Mouse (Mus musculus) CH12.LX (cell line): ENCODE data around the gene Ppp1r35. TPM values are rescaled to one million over a fixed set of nuclear protein-coding genes. Genes with fewer than 3 reads are reported as not detected.

Experiments
- DNase-seq: peaks from one replicate; pipeline ENCODE4 v3.0.0-alpha.2; 2013; ENCODE audit errors: extremely low read depth
- H3K27ac ChIP-seq: 2 replicates; pipeline ENCODE4 v1.5.1; 2012; ENCODE audit warnings: low read depth, mild to moderate bottlenecking, control low read depth, moderate library complexity; ENCODE audit not compliant: insufficient read depth
- H3K27me3 ChIP-seq: replicated peaks from 2 replicates; pipeline ENCODE3; 2012; ENCODE audit warnings: inconsistent platforms
- H3K36me3 ChIP-seq, 2 experiments: replicated peaks in 1 of 2; 2 replicates each; pipeline versions ENCODE3 to v1.6.1; 2012; ENCODE audit warnings: inconsistent platforms in 1 of 2, low read length in 1 of 2, mild to moderate bottlenecking in 1 of 2, mixed read lengths in 1 of 2, moderate library complexity in 1 of 2; ENCODE audit not compliant: control insufficient read depth in 1 of 2, insufficient read depth in 1 of 2
- H3K4me1 ChIP-seq, 2 experiments: 2 replicates each; pipeline ENCODE4 v1.6.1; 2012; ENCODE audit warnings: inconsistent platforms in 1 of 2, moderate library complexity in 1 of 2; ENCODE audit not compliant: insufficient read depth in 2 of 2, control insufficient read depth in 1 of 2
- H3K4me2 ChIP-seq: 2 replicates; pipeline ENCODE4 v1.6.1; 2012; ENCODE audit warnings: low read depth, mild to moderate bottlenecking, control low read depth; ENCODE audit not compliant: poor library complexity, insufficient read depth, severe bottlenecking
- H3K4me3 ChIP-seq, 3 experiments: fragments of 150-350 bp in 1 of 3; sonication (generic) in 1 of 3; replicated peaks in 1 of 3; 2 replicates each; pipeline versions ENCODE3 to v1.5.1; 2011 to 2012; ENCODE audit warnings: low read depth in 2 of 3, low read length in 2 of 3, mild to moderate bottlenecking in 2 of 3, moderate library complexity in 2 of 3, control low read depth in 1 of 3, improper control_type of control experiment in 1 of 3, inconsistent platforms in 1 of 3, mixed read lengths in 1 of 3; ENCODE audit not compliant: poor library complexity in 1 of 3
- H3K79me2 ChIP-seq: replicated peaks from 2 replicates; pipeline ENCODE4 v1.6.1; 2012; ENCODE audit warnings: mild to moderate bottlenecking, moderate library complexity; ENCODE audit not compliant: control insufficient read depth, poor library complexity, insufficient read depth, severe bottlenecking; ENCODE audit errors: extremely low read depth
- H3K9ac ChIP-seq: 2 replicates; pipeline ENCODE4 v1.6.1; 2012; ENCODE audit warnings: low read depth, mild to moderate bottlenecking, control low read depth, moderate library complexity; ENCODE audit not compliant: insufficient read depth
- H3K9me3 ChIP-seq: replicated peaks from 2 replicates; pipeline ENCODE3; 2012; ENCODE audit warnings: low read length, inconsistent platforms, mixed read lengths
- BHLHE40 ChIP-seq: IDR thresholded peaks from 2 replicates; pipeline ENCODE4 v1.6.1; 2011; ENCODE audit warnings: mild to moderate bottlenecking, low read depth, low read length, improper control_type of control experiment
- CHD2 ChIP-seq: IDR thresholded peaks from 2 replicates; pipeline ENCODE4 v1.6.1; 2011; ENCODE audit warnings: low read length, improper control_type of control experiment
- CTCF ChIP-seq, 2 experiments: IDR thresholded peaks in 1 of 2; conservative IDR thresholded peaks in 1 of 2; 2 replicates each; pipeline ENCODE4 v1.5.1; 2011 to 2012; ENCODE audit warnings: low read depth in 2 of 2, low read length in 2 of 2, improper control_type of control experiment in 1 of 2, inconsistent platforms in 1 of 2, mild to moderate bottlenecking in 1 of 2, moderate library complexity in 1 of 2
- ELF1 ChIP-seq: IDR thresholded peaks from 2 replicates; pipeline ENCODE4 v1.6.1; 2014; ENCODE audit warnings: low read depth, mild to moderate bottlenecking, inconsistent platforms, low read length, improper control_type of control experiment
- MAZ ChIP-seq: IDR thresholded peaks from 2 replicates; pipeline ENCODE4 v1.6.1; 2012; ENCODE audit warnings: low read depth, mild to moderate bottlenecking, inconsistent platforms, low read length, improper control_type of control experiment, moderate library complexity
- MXI1 ChIP-seq: IDR thresholded peaks from 2 replicates; pipeline ENCODE4 v1.6.1; 2011; ENCODE audit warnings: mild to moderate bottlenecking, low read depth, low read length, improper control_type of control experiment
- RAD21 ChIP-seq: IDR thresholded peaks from 2 replicates; pipeline ENCODE4 v1.6.1; 2011; ENCODE audit warnings: low read depth, mild to moderate bottlenecking, low read length, improper control_type of control experiment, moderate library complexity
- SIN3A ChIP-seq: IDR thresholded peaks from 2 replicates; pipeline ENCODE4 v1.6.1; 2012; ENCODE audit warnings: low read length, improper control_type of control experiment, inconsistent platforms
- dilution Hi-C: fragments of 300-500 bp; cut with MboI; formaldehyde crosslinking; loops from 2 replicates; pipeline ENCODE4 v1.14.3; 2020; ENCODE audit warnings: low sequenced_read_pairs; ENCODE audit not compliant: extremely low pct_unique_long_range_greater_than_20kb, extremely low pct_ligation_motif_present
- in situ Hi-C: fragments of 300-500 bp; cut with MboI; formaldehyde crosslinking; loops from 3 replicates; pipeline ENCODE4 v1.14.3; 2019; ENCODE audit warnings: low sequenced_read_pairs, low pct_ligation_motif_present, low pct_unique_long_range_greater_than_20kb, mixed read lengths
- polyA plus RNA-seq: library from polyadenylated mRNA; unstranded; fragments of >175 nt; gene quantifications from 2 replicates; pipeline ENCODE4 v1.2.1, GENCODE M21; 2012; ENCODE audit warnings: low read depth; ENCODE audit not compliant: insufficient read length
- total RNA-seq, 2 experiments: library from RNA; depleted of rRNA; stranded (reverse); fragments of 300-350 nt in 1 of 2; fragments of >200 nt in 1 of 2; gene quantifications; 2 replicates each; pipeline ENCODE4 v1.2.3; 2012 to 2014

The Ppp1r35 gene
- total and polyA plus RNA-seq, 3 experiments = 17.3 to 34.6 (median 23.3) TPM

DNA sequence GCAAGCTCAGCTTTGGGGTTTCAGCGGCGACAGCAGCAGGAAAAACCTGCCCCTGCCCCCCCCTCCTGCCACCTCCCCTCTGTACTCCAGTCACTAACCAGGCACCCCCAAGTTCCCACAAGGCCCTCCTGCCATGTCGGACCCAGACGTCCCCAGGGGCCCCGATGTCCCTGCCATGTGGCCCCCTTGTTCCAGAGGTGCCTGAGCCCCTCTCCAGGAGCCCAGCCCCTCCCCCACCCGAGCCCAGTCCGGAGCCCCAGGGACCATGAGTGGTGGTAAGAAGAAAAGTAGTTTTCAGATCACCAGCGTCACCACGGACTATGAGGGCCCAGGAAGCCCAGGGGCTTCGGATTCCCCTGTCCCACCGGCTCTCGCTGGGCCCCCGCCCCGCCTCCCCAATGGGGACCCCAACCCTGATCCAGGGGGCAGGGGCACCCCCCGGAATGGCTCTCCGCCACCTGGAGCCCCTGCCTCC, 31.8 kb upstream of the Ppp1r35 start:
- dilution Hi-C loops (no loop called here), in situ Hi-C loops (no loop called here)
- Histone ChIP-seq H3K4me2 (peak overlapping the region; percentile 72), H3K9me3 (no peaks in the 10 kb centered on the region), H3K27ac (peak overlapping the region; percentile 63), H3K36me3 (peaks cover 12 to 26% of the 10 kb centered on the region in 2 experiments), H3K27me3 (peaks cover 10% of the 10 kb centered on the region), H3K9ac (peak overlapping the region; percentile 78), H3K4me3 (peak overlapping the region; percentile 66 to 97 (median 79)), H3K4me1 (peaks cover 6 to 39% of the 10 kb centered on the region in 2 experiments), H3K79me2 (peaks cover 32% of the 10 kb centered on the region)
- peak; percentile 36; the same call in 1 of the 2 replicates for TF ChIP-seq CHD2
- TF ChIP-seq BHLHE40 = no peak
- DNase-seq = no peak

DNA sequence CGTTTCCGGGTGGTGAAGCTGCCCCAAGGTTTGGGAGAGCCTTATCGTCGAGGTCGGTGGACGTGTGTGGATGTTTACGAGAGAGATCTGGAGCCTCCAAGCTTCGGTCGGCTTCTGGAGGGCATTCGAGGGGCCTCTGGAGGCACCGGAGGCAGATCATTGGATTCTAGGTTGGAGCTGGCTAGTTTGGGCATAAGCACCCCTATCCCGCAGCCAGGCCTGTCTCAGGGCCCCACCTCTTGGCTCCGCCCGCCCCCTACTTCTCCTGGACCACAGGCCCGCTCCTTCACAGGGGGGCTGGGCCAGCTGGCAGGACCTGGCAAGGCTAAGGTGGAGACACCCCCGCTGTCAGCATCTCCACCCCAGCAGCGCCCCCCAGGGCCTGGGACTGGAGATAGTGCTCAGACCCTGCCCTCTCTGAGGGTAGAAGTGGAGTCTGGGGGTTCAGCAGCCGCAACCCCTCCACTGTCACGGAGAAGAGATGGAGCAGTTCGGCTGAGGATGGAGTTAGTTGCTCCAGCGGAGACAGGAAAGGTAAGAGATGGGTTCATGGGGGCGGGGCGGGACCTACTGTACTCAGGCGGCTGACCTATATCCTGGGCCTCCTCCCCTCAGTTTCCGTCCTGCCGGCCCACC, 31.2 kb upstream of the Ppp1r35 start:
- in situ Hi-C loops (no loop called here), dilution Hi-C loops (no loop called here)
- Histone ChIP-seq H3K9me3 (no peaks in the 10 kb centered on the region), H3K79me2 (peaks cover 32% of the 10 kb centered on the region), H3K4me1 (peaks cover 6 to 39% of the 10 kb centered on the region in 2 experiments), H3K4me3 (peak overlapping the region; percentile 66 to 97 (median 79)), H3K27me3 (peaks cover 8% of the 10 kb centered on the region), H3K36me3 (peaks cover 17 to 32% of the 10 kb centered on the region in 2 experiments), H3K27ac (peak overlapping the region; percentile 63), H3K9ac (peak overlapping the region; percentile 78), H3K4me2 (peak overlapping the region; percentile 72)
- TF ChIP-seq SIN3A (peak; percentile 8; the same call in 1 of the 2 replicates), RAD21 (peak; percentile 18), ELF1 (no peak), CTCF (conservative IDR thresholded peaks at IDR 0.05 in 1 of 2, IDR thresholded peaks at IDR 0.05 in 1 of 2; ENCODE audit: low read depth in 2 of 2, low read length in 2 of 2) (peak in 1 of 2 experiments; percentile 50; a peak in 2 of 4 replicates), MAZ (no peak)
- peak; percentile 43 for DNase-seq

GRCm38 (mm10) chr5:137748130-137748770, 30.4 kb upstream of the Ppp1r35 start:
- Histone ChIP-seq H3K79me2 (peaks cover 32% of the 10 kb centered on the region), H3K27me3 (peaks cover 4% of the 10 kb centered on the region), H3K4me1 (peaks cover 6 to 39% of the 10 kb centered on the region in 2 experiments), H3K9ac (peak overlapping the region; percentile 20; the same call in 1 of the 2 replicates), H3K27ac (0 out of 2 replicates have a peak overlapping the region, but pooled peaks have one; percentile 23), H3K4me3 (peak overlapping the region; percentile 43 to 97 (median 79)), H3K9me3 (no peaks in the 10 kb centered on the region), H3K36me3 (peaks cover 23 to 40% of the 10 kb centered on the region in 2 experiments), H3K4me2 (peak overlapping the region; percentile 72)
- no peak for TF ChIP-seq BHLHE40
- TF ChIP-seq MXI1 = peak; percentile 41; the same call in 1 of the 2 replicates
- peak; percentile 49; the same call in 1 of the 2 replicates for TF ChIP-seq SIN3A
- no peak for DNase-seq
- dilution Hi-C loops = no loop called here
- in situ Hi-C loops = no loop called here
